Mouse (Mus musculus) monocyte, adult 5-6 weeks (primary cell): ENCODE measurements around the gene Dpysl5. TPM values are rescaled to one million over a fixed set of nuclear protein-coding genes. Genes with fewer than 3 reads are reported as not detected.

ENCODE experiments used
- ATAC-seq: fragments of 153-309, 156-312 bp; replicated peaks from 2 replicates; pipeline ENCODE4 v1.8.0; 2017; ENCODE audit warnings: mild to moderate bottlenecking; ENCODE audit not compliant: low TSS enrichment, insufficient number of reproducible peaks, severe bottlenecking, poor library complexity, low FRiP score
- total RNA-seq: library from RNA; stranded (forward); fragments of 200-1000, 200-491, 200-594 nt; gene quantifications from 3 replicates; pipeline ENCODE4 v1.2.3, GENCODE M21; 2017

Dpysl5 gene
- total RNA-seq, 1 experiment from 2014 or later: 0.19 TPM

- no peak for ATAC-seq
Observed at GRCm38 (mm10) chr5:30802724-30803467, 91.5 kb downstream of the Dpysl5 start.

GRCm38 (mm10) chr5:30806106-30806505 lies 94.7 kb downstream of the Dpysl5 start:
- peak; percentile 91 for ATAC-seq

- ATAC-seq: peak; percentile 82
Observed at GRCm38 (mm10) chr5:30814424-30815119, 103.2 kb downstream of the Dpysl5 start, which contains the start of gene Mapre3. Gene Mapre3 (plus strand): TSS chr5:30814641.

- no peak for ATAC-seq
Observed at GRCm38 (mm10) chr5:30815120-30815465, 103.7 kb downstream of the Dpysl5 start.

- no peak for ATAC-seq
Observed at GRCm38 (mm10) chr5:30816261-30816791, 105.0 kb downstream of the Dpysl5 start.

GRCm38 (mm10) chr5:30818758-30819309 lies 107.5 kb downstream of the Dpysl5 start:
- ATAC-seq: no peak

- ATAC-seq: no peak
Observed at GRCm38 (mm10) chr5:30822689-30823088, 111.3 kb downstream of the Dpysl5 start.

GRCm38 (mm10) chr5:30823091-30823490 lies 111.7 kb downstream of the Dpysl5 start:
- ATAC-seq: no peak

GRCm38 (mm10) chr5:30824124-30824988 lies 113.0 kb downstream of the Dpysl5 start:
- no peak for ATAC-seq

- ATAC-seq: no peak
Observed at GRCm38 (mm10) chr5:30825166-30825565, 113.8 kb downstream of the Dpysl5 start.

GRCm38 (mm10) chr5:30825821-30826220 lies 114.5 kb downstream of the Dpysl5 start:
- ATAC-seq: no peak

GRCm38 (mm10) chr5:30833416-30833815 lies 122.1 kb downstream of the Dpysl5 start:
- no peak for ATAC-seq

- no peak for ATAC-seq
Observed at GRCm38 (mm10) chr5:30839731-30840130, 128.4 kb downstream of the Dpysl5 start.

GRCm38 (mm10) chr5:30841896-30842295 lies 130.5 kb downstream of the Dpysl5 start:
- ATAC-seq: no peak

Other genes starting within 250 kb of the Dpysl5 start
- not detected in 3 replicates for gene Otof, start 249.6 kb upstream of the Dpysl5 start, total RNA-seq
- gene 1700001C02Rik, start 245.5 kb upstream of the Dpysl5 start, total RNA-seq: not detected in 3 replicates
- gene Cib4, start 165.7 kb upstream of the Dpysl5 start, total RNA-seq: 1.4 TPM in 1 of 3 replicates, not detected in the others
- 0.10 TPM in 1 of 3 replicates, not detected in the others for gene Kcnk3, start 123.4 kb upstream of the Dpysl5 start, total RNA-seq
- gene Slc35f6, start 63.6 kb upstream of the Dpysl5 start, total RNA-seq: 22.1 to 43.5 TPM (median 25.4 TPM) in 3 replicates
- gene Cenpa, start 44.8 kb upstream of the Dpysl5 start, total RNA-seq: 19.9 to 42.7 TPM (median 24.6 TPM) in 3 replicates
- 5.0 TPM in 1 of 3 replicates, not detected in the others for gene Mapre3, start 103.1 kb downstream of the Dpysl5 start, total RNA-seq
- gene Tmem214, start 156.4 kb downstream of the Dpysl5 start, total RNA-seq: 10.4 to 21.4 TPM (median 10.8 TPM) in 3 replicates
- gene Agbl5, start 177.1 kb downstream of the Dpysl5 start, total RNA-seq: 3.8 to 7.1 TPM (median 4.3 TPM) in 3 replicates
- 129 to 177 TPM (median 134 TPM) in 3 replicates for gene Ost4, start 196.2 kb downstream of the Dpysl5 start, total RNA-seq
- 15.1 to 25.3 TPM (median 22.0 TPM) in 3 replicates for gene Emilin1, start 201.8 kb downstream of the Dpysl5 start, total RNA-seq
- 26.4 to 32.2 TPM (median 29.8 TPM) in 3 replicates for gene Khk, start 209.9 kb downstream of the Dpysl5 start, total RNA-seq
- not detected in 3 replicates for gene Cgref1, start 234.0 kb downstream of the Dpysl5 start, total RNA-seq
- gene Preb, start 248.8 kb downstream of the Dpysl5 start, total RNA-seq: 117 to 146 TPM (median 144 TPM) in 3 replicates